Mouse (Mus musculus) heart, postnatal 0 days (tissue): ENCODE results near the gene Gatd1.

ENCODE experiments used
- CTCF ChIP-seq: IDR thresholded peaks from 2 replicates; pipeline ENCODE4 v1.5.1; 2016; ENCODE audit warnings: antibody characterized with exemption, control low read depth, low read depth
- EP300 ChIP-seq: IDR thresholded peaks from 2 replicates; pipeline ENCODE4 v1.6.1; 2016; ENCODE audit warnings: antibody characterized with exemption, low read depth

- TF ChIP-seq EP300 (no peak), CTCF (no peak)
These were observed 44.7 kb upstream of the Gatd1 start for GRCm38 (mm10) chr7:141458661-141459060.
